Mouse (Mus musculus): ENCODE measurements at regions not wholly inside any gene's neighbourhood (a gene's known extent, or its start where the extent isn't known, plus 50 kb on each side); places are given as distances from the start of the nearest gene placed in this dataset.

GRCm38 (mm10) chr3:23032064-23032463, 955.6 kb downstream of the Tbl1xr1 start:
- no peak for DNase-seq

GRCm38 (mm10) chr3:23063180-23063965, 986.9 kb downstream of the Tbl1xr1 start:
- DNase-seq: no peak

GRCm38 (mm10) chr3:23071486-23071885, 995.0 kb downstream of the Tbl1xr1 start:
- DNase-seq: no peak
